8 mouse cellular contexts compared by ENCODE assay signal in genomic region chr5:38561426-38562024, GRCm38 (mm10). TPM values are rescaled to one million over a fixed set of nuclear protein-coding genes. Genes with fewer than 3 reads are reported as not detected.
A peak's percentile ranks its signal among the peaks of the same experiment; 100 is the strongest.
DNase-seq lines count a peak whose midpoint lies in the region; ATAC-seq and TF ChIP-seq lines count a peak whose summit lies in the region.

No protein-coding gene starts in this region.

- peak; percentile 91 for DNase-seq in c-Kit-positive CD71-positive TER-119-positive erythroid progenitor cells, embryonic 14.5 days (ENCODE audit: low spot score)
- DNase-seq in heart, postnatal 10 days = peak; percentile 99 to 100
- peak; percentile 86 for DNase-seq in large intestine, adult 2 months (ENCODE audit: low read depth, low spot score)
- peak; percentile 99 for DNase-seq in liver, postnatal 0 days
- peak; percentile 99 for DNase-seq in testis, postnatal 10 days (ENCODE audit: low spot score)

- intact Hi-C loops in heart, postnatal 10 days (cut with DNase I) = loop anchor here (2.0 kb wide), 1 partner anchor 15 kb away; no protein-coding TSS in a partner anchor

- peak overlapping the region; percentile 86 for H3K27ac ChIP-seq in forebrain, embryonic 13.5 days
- peak overlapping the region; percentile 93 for H3K27ac ChIP-seq in liver, postnatal 0 days (ENCODE audit: low read depth)
- peak overlapping the region; percentile 80 for H3K27ac ChIP-seq in neural tube, embryonic 14.5 days (ENCODE audit: low read depth, low read length)

- WGBS in forebrain, embryonic 13.5 days = 1% methylated on average over 79 of the region's 79 CpGs
- under 1% methylated on average over 78 of the region's 79 CpGs for WGBS in large intestine, adult 2 months
- WGBS in liver, postnatal 0 days (ENCODE audit: insufficient replicate concordance) = under 1% methylated on average over 57 of the region's 79 CpGs
- WGBS in neural tube, embryonic 14.5 days = under 1% methylated on average over 71 of the region's 79 CpGs

- H3K27me3 ChIP-seq in E14TG2a.4 (ENCODE audit: insufficient read depth, low read length) = no peaks in the 10 kb centered on the region
- no peaks in the 10 kb centered on the region for H3K27me3 ChIP-seq in forebrain, embryonic 13.5 days
- H3K27me3 ChIP-seq in liver, postnatal 0 days (ENCODE audit: insufficient read depth, low read length) = no peaks in the 10 kb centered on the region
- no peaks in the 10 kb centered on the region for H3K27me3 ChIP-seq in neural tube, embryonic 14.5 days (ENCODE audit: control insufficient read depth, insufficient read depth, low read length)

- H3K9ac ChIP-seq in forebrain, embryonic 13.5 days = peak overlapping the region; percentile 91
- H3K9ac ChIP-seq in liver, postnatal 0 days (replicated peaks) = peak overlapping the region; percentile 89
- peak overlapping the region; percentile 82 for H3K9ac ChIP-seq in neural tube, embryonic 14.5 days (replicated peaks; ENCODE audit: low read depth, low read length)

- peak; percentile 98 for ATAC-seq in forebrain, embryonic 13.5 days
- peak; percentile 98 for ATAC-seq in liver, postnatal 0 days
- peak; percentile 98 for ATAC-seq in neural tube, embryonic 14.5 days (ENCODE audit: low read depth)

- TF ChIP-seq CTCF in E14TG2a.4 (conservative IDR thresholded peaks at IDR 0.05; ENCODE audit: low read length) = no peak
- no peak for TF ChIP-seq CTCF in liver, postnatal 0 days (IDR thresholded peaks at IDR 0.05; ENCODE audit: low read depth)

- H3K4me3 ChIP-seq in E14TG2a.4 (replicated peaks; ENCODE audit: low read length) = peak overlapping the region; percentile 92
- peak overlapping the region; percentile 82 for H3K4me3 ChIP-seq in forebrain, embryonic 13.5 days
- H3K4me3 ChIP-seq in liver, postnatal 0 days (ENCODE audit: low read depth, low read length) = peak overlapping the region; percentile 93
- H3K4me3 ChIP-seq in neural tube, embryonic 14.5 days (ENCODE audit: low read depth, low read length) = peak overlapping the region; percentile 93

- peaks cover 60% of the 10 kb centered on the region for H3K4me1 ChIP-seq in E14TG2a.4 (replicated peaks; ENCODE audit: low read depth, low read length)
- H3K4me1 ChIP-seq in forebrain, embryonic 13.5 days = peaks cover 30% of the 10 kb centered on the region
- peaks cover 17% of the 10 kb centered on the region for H3K4me1 ChIP-seq in liver, postnatal 0 days (ENCODE audit: insufficient read depth)
- peaks cover 20% of the 10 kb centered on the region for H3K4me1 ChIP-seq in neural tube, embryonic 14.5 days (ENCODE audit: control insufficient read depth, insufficient read depth, low read length)

- H3K36me3 ChIP-seq in E14TG2a.4 (ENCODE audit: insufficient read depth, low read length) = peaks cover 56% of the 10 kb centered on the region
- peaks cover 32% of the 10 kb centered on the region for H3K36me3 ChIP-seq in forebrain, embryonic 13.5 days (ENCODE audit: poor library complexity, severe bottlenecking)
- H3K36me3 ChIP-seq in liver, postnatal 0 days (replicated peaks; ENCODE audit: insufficient read depth, low read length) = peaks cover 21% of the 10 kb centered on the region
- H3K36me3 ChIP-seq in neural tube, embryonic 14.5 days (ENCODE audit: control insufficient read depth, insufficient read depth, low read length) = peaks cover 7% of the 10 kb centered on the region; the same call in 1 of the 2 replicates

- H3K9me3 ChIP-seq in E14TG2a.4 (ENCODE audit: low read length) = no peaks in the 10 kb centered on the region
- H3K9me3 ChIP-seq in forebrain, embryonic 13.5 days (replicated peaks) = no peaks in the 10 kb centered on the region
- no peaks in the 10 kb centered on the region for H3K9me3 ChIP-seq in liver, postnatal 0 days (ENCODE audit: low read length)
- H3K9me3 ChIP-seq in neural tube, embryonic 14.5 days (ENCODE audit: control insufficient read depth, low read length) = no peaks in the 10 kb centered on the region

- H3K4me2 ChIP-seq in forebrain, embryonic 13.5 days = peak overlapping the region; percentile 93
- peak overlapping the region; percentile 93 for H3K4me2 ChIP-seq in liver, postnatal 0 days (ENCODE audit: low read depth, low read length)
- peak overlapping the region; percentile 94 for H3K4me2 ChIP-seq in neural tube, embryonic 14.5 days (ENCODE audit: low read depth, low read length)

- no peak for TF ChIP-seq EP300 in liver, postnatal 0 days (IDR thresholded peaks at IDR 0.05; ENCODE audit: low read depth)

RNA-seq across cellular contexts. Expression of gene Wdr1, which starts 1.5 kb away (rescaled TPM):
- 135 and 145 TPM in 2 replicates for polyA plus RNA-seq in forebrain, embryonic 13.5 days (2015; fragmentation: Nextera tagmentation; extraction: Ambion mirVana)
- total RNA-seq in heart, postnatal 10 days (2021) = 100 to 1,000 TPM; 184 to 188 TPM
- polyA plus RNA-seq in large intestine, adult 2 months (2012; rRNA removed) = 248 and 303 TPM in 2 replicates
- 56.1 and 60.7 TPM in 2 replicates for polyA plus RNA-seq in liver, postnatal 0 days (2015; fragmentation: Nextera tagmentation; extraction: Ambion mirVana)
- 181 and 187 TPM in 2 replicates for polyA plus RNA-seq in neural tube, embryonic 14.5 days (2014; fragmentation: Nextera tagmentation; extraction: Ambion mirVana)

RNA-seq across cellular contexts. Expression of gene Slc2a9, which starts 58.6 kb away (rescaled TPM):
- 0.05 and 0.28 TPM in 2 replicates for polyA plus RNA-seq in forebrain, embryonic 13.5 days (2015; fragmentation: Nextera tagmentation; extraction: Ambion mirVana)
- total RNA-seq in heart, postnatal 10 days (2021) = 1 to 10 TPM; 2.2 to 2.8 TPM
- polyA plus RNA-seq in large intestine, adult 2 months (2012; rRNA removed) = 12.6 and 31.0 TPM in 2 replicates
- 3.3 and 5.7 TPM in 2 replicates for polyA plus RNA-seq in liver, postnatal 0 days (2015; fragmentation: Nextera tagmentation; extraction: Ambion mirVana)
- 0.61 and 0.80 TPM in 2 replicates for polyA plus RNA-seq in neural tube, embryonic 14.5 days (2014; fragmentation: Nextera tagmentation; extraction: Ambion mirVana)

Comparison
In these comparisons a context has a peak if more than half of its experiments do, and no peak if none do; other contexts are left out.
1. Peak in every context shown above with its lines: DNase-seq, ATAC-seq, H3K4me3 ChIP-seq and H3K27ac ChIP-seq.